Mouse (Mus musculus): ENCODE data around the gene Dcdc2c.

The Dcdc2c gene

GRCm38 (mm10) chr12:28436536-28436935 lies 115.7 kb downstream of the Dcdc2c start:
- DNase-seq = no peak

GRCm38 (mm10) chr12:28432729-28433067 lies 119.5 kb downstream of the Dcdc2c start:
- no peak for DNase-seq

DNA sequence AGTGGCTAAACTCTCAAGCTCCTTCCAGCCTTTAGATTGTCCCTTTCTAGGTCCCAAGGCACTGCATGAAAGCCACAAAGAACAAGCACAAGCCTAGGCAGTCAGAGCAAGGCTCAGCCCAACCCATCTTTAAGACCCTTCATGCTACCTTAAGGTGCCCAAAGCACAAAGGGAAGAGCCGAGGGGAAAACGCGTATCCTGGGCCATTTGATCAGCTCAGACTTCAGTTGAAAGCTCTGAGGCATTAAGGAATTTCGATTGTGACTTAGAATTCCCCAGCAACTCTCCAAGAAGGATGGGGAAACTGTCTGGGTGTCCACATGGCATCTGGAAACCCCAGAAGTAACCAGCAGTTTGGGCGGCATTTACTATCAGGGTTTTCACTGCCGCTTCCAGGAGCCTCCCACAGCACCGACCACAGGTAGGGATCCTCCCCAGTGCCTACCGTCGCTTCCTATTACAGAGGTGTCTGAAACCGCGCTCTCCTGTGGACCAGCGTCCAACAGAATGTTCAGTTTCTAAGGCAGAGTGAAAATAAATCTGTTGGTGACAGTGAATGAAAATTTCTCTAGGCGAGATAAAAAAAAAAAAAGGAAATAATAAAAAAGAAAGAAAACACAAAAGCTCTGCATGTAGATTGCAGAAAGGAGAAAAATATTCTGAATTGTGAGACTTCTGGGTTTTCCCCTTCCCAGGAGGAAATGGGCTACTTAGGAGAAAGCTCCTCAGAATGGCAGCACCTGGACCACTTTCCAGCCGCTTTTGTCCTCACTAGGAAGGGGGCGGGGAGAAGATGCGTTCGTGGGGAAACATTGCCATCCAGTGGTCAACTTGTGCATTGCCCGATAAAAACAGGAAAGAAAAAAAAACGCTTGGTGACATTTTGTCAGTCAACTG lies 120.1 kb downstream of the Dcdc2c start:
- DNase-seq = peak; percentile 44

DNA sequence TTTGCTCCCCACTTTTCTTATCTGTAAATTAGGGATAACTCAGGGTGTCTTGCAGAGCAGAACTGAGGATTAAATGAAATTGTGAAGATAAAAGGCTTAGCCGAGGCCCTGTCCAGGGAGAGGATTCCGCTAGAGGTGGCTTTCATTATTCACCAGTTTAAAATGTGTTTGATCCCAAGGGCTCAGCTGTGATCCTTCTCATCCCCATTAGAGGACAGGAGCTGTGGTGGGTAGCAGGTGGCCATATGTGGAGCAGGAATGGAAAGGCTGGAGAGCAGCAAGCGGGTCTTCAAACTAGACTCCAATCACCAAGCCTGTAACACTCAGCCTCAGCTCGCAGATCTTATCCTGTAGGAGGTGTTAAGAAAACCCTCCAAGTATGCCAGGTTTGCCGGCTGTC lies 122.3 kb downstream of the Dcdc2c start:
- no peak for DNase-seq

DNA sequence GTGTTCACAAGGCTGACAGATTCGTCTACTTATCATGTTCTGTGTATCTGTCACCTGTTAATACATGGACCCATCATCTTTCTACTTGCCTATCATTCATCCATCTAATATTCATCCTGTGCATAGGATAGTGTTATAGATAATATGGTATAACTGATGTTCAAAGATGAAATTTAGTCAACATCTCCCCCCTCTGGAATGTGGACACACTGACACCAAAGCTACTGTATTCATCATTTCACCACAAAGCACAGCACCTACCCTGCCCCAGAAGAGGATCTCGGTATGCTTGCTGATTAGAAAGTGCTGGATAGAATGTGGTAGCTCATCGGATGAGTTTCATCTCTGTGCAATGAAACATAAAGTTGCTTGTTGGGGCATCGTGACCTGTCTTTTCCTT lies 135.2 kb downstream of the Dcdc2c start:
- no peak for DNase-seq

DNA sequence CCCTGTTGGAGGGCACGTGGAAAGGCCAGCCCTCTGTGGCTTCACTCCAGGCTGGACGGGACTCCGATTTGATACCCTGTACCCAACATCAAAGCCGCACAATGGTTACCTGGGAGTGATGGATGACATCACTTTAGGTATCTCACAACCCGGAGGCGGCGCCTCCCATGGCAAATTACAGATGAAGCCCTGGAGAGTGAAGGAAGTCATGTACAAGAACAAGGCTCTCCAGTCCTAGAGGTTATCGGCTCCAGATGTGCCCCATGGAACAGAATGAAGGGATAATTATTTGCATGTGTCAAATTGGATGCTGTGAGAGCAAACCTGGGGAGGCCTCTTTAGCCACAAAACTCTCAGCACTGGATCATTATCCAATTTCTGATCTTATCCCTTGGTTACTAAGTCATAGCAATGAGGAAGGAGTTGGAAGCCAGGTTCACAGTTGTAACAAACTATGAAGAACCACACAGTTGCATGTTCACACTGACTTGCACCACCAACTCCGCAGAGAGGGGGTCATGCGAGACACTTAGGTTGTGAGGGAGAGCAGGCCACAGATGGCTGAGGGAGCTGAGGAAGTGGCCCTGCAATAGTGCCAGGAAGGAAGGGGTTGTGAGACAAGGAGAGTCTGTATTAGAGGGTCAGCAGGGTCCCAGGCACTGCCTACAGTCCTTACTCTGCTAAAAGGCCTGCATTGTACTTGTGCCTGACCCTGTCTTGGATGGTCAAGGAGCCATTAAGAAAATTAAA lies 144.4 kb downstream of the Dcdc2c start:
- no peak for DNase-seq

DNA sequence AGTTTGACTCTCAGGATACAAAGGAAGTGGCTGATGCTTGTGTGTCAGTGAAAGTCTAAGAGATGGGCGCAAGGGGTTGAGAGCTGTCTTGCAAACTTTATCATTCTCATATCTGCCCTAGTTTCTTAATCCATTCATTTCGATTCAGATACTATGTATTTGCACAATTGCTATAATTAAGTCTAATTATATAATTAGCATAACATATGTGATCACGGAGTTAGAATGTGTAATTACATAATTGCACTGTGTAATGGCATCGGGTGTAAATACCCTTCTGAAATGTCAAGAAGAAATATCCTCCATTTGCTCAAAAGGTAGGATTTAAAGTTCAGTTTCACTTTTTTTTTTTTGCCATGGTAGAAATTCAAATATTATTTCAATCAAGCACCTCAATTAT lies 149.9 kb downstream of the Dcdc2c start:
- DNase-seq = no peak

- DNase-seq = no peak
These were observed 150.8 kb downstream of the Dcdc2c start for GRCm38 (mm10) chr12:28401372-28401771.

DNA sequence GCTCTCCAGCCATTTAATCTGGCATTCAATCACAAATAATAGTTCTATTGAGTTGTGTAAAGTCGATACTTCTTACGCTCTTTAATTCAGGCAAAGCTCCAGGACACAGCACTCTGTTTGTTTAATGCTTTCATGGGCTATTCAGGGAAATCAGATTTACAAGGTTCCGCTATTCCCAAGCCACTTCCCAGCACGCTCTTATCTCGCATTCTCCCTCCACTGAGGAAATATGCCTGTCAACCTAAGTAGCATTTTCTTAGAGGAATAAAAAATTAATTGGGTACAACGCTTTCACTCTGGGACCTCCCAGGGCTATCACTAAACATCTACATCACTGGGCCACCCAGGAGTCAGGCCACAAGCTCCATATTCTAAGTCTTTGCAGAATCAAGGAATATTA lies 160.1 kb downstream of the Dcdc2c start:
- no peak for DNase-seq

Measured in cerebellum, adult 9-10 months (tissue).